ENCODE assay signal across 20 mouse cellular contexts in the genomic region with DNA sequence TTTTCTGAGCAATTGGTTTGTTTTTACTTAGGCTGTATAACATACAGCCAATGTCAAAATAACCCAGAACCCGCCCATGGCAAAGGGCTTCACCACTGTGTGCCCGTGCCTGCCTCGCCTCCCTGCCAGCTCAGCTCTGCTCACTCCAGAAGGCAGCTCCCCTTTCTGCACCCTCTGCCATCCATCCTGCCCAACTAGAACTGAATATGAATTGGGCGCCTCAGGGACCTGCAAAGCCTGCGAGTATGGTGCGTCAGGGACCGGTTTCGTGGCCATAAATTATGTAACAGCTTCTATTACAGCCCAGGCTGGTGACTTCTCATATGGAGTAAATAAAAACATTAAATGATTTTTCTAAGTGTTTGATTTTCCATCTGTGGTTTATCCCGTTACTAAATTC.
"Had no signal": no experiment of that assay in that cellular context is flagged by ENCODE, and none has a peak within 500 bp of the region (broad histone marks: within the 10 kb centered on the region; RNA-seq: fewer than 3 reads in every experiment).

No protein-coding gene starts in this region.

- H3K4me1 ChIP-seq: intestine, embryonic 15.5 days; kidney, embryonic 15.5 days; limb, embryonic 12.5 days; limb, embryonic 15.5 days; midbrain, embryonic 12.5 days; stomach, embryonic 15.5 days had no signal

- H3K27ac ChIP-seq: intestine, embryonic 15.5 days; kidney, embryonic 15.5 days; limb, embryonic 12.5 days; limb, embryonic 15.5 days; liver, embryonic 14.5 days; macrophage; midbrain, embryonic 12.5 days; midbrain, embryonic 15.5 days; stomach, embryonic 15.5 days had no signal

- H3K9ac ChIP-seq: intestine, embryonic 15.5 days; kidney, embryonic 15.5 days; limb, embryonic 12.5 days; limb, embryonic 15.5 days; liver, embryonic 14.5 days; liver, postnatal 0 days; lung, embryonic 14.5 days; midbrain, embryonic 12.5 days; midbrain, embryonic 15.5 days; stomach, embryonic 15.5 days had no signal

- H3K4me2 ChIP-seq: intestine, embryonic 15.5 days; kidney, embryonic 15.5 days; limb, embryonic 12.5 days; limb, embryonic 15.5 days; liver, embryonic 11.5 days; lung, embryonic 14.5 days; midbrain, embryonic 12.5 days; midbrain, embryonic 15.5 days; stomach, embryonic 15.5 days had no signal

- ATAC-seq: intestine, embryonic 15.5 days; liver, postnatal 0 days; lung, postnatal 0 days; midbrain, embryonic 15.5 days had no signal

- H3K9me3 ChIP-seq: intestine, embryonic 15.5 days; kidney, embryonic 15.5 days; limb, embryonic 12.5 days; limb, embryonic 15.5 days; midbrain, embryonic 12.5 days; midbrain, embryonic 15.5 days; stomach, embryonic 15.5 days had no signal

- DNase-seq: kidney, adult 11 months; kidney, adult 8-10 months; kidney, postnatal 10 days; kidney, postnatal 36 days; left cerebral cortex, postnatal 4 days; liver, postnatal 0 days; lung, embryonic 14.5 days; spleen, adult 18-20 months; thymus, postnatal 25 days had no signal

- H3K4me3 ChIP-seq: intestine, embryonic 15.5 days; kidney, embryonic 15.5 days; limb, embryonic 12.5 days; limb, embryonic 15.5 days; midbrain, embryonic 12.5 days; midbrain, embryonic 15.5 days; stomach, embryonic 15.5 days had no signal

- H3K36me3 ChIP-seq: intestine, embryonic 15.5 days; kidney, embryonic 15.5 days; limb, embryonic 12.5 days; limb, embryonic 15.5 days; midbrain, embryonic 12.5 days; midbrain, embryonic 15.5 days; stomach, embryonic 15.5 days had no signal

- H3K27me3 ChIP-seq: intestine, embryonic 15.5 days; kidney, embryonic 15.5 days; limb, embryonic 15.5 days; midbrain, embryonic 12.5 days; midbrain, embryonic 15.5 days; stomach, embryonic 15.5 days had no signal
